Mouse (Mus musculus) left cerebral cortex, postnatal 4 days (tissue): ENCODE results near the gene Vmn1r219. TPM values are rescaled to one million over a fixed set of nuclear protein-coding genes. Genes with fewer than 3 reads are reported as not detected.
"Not testable (repeated sequence)": the region's sequence is repeated elsewhere in the genome, so short reads cannot be mapped to it uniquely, and the experiment has no call there.

Experiments used
- DNase-seq: peaks from one replicate; pipeline ENCODE4 v3.0.0-alpha.2; 2022
- intact Hi-C: fragments of 180-260 bp; cut with DNase I; formaldehyde crosslinking; loops from one replicate; pipeline ENCODE4 v1.15.1; 2025
- total RNA-seq, 2 experiments: library from RNA; stranded (reverse); gene quantifications; 2 replicates each; pipeline ENCODE4 v1.2.3; 2021

Gene Vmn1r219
- total RNA-seq = not detected

DNA sequence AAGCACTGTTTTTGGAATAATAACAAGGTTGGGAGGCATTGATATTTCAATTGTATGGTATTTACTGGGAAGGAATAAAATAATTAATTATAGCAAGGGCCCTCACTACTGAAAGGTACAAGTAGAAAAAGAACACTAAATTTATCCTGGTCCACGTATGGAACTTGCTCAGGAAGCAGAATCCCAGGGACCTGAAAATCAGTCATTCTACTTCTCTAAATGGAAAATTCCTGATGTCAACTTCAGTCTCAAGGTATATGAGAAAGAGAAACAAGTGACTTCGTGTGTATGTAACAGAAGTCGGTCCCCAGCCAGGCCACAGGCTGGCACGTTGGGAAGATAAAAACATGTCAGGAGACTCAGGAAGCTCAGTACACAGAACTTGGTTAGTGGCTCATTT is at the start of gene Vmn1r219:
Gene Vmn1r219 (plus strand): TSS at position 301 of the 400 bp plus-strand sequence.
- no peak for DNase-seq
- intact Hi-C loops = no loop called here

- DNase-seq, intact Hi-C loops: not testable (repeated sequence)
These were observed 41.0 kb upstream of the Vmn1r219 start, which contains the start of gene Vmn1r217 for GRCm38 (mm10) chr13:23118126-23118525. TSS of gene Vmn1r217 (minus strand) at chr13:23118226.

DNA sequence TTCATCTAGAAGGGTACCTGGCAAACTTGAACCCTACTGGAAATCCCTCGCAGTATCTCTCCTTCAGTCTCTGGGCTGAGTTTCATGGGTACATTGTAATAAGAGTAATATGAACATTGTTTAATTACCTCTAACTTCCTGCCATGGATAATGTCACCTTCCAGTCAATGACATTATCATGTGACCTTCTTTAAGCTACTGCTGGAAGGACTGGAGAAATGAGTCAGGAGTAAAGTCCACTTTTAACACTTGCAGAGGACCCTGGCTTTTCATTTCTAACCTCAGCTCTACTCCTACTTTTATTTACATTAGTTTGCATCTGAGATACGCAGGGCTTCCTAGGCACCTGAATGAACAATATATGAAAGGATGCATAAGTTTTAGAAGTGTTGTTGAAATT is 38.5 kb upstream of the Vmn1r219 start:
- intact Hi-C loops = no loop called here
- DNase-seq = no peak

DNA sequence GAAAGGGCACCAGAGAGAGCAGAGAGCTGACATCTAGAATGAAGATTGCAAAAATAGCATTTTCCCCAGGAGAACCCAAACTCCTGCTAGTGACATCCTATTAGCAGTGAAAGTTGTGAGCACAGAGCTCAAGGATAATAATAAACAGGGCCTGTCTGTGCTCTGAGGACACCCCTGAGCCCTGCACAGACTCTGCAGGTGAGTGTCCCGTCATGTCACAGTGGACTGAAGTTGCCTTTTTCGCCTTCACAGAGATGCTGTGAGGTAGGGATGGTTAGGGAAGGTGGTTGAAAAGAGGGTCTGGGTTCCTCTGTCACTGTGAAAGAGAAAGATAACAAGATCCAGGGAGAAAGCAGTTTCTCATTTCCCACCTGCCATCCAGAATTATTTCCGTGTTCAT is 26.0 kb upstream of the Vmn1r219 start, which contains the start of gene Vmn1r218:
Gene Vmn1r218 (plus strand): TSS at position 57 of the 400 bp plus-strand sequence.
- intact Hi-C loops = no loop called here
- no peak for DNase-seq

- no peak for DNase-seq
- intact Hi-C loops = no loop called here
These were observed 25.6 kb upstream of the Vmn1r219 start for GRCm38 (mm10) chr13:23133501-23133900.

DNA sequence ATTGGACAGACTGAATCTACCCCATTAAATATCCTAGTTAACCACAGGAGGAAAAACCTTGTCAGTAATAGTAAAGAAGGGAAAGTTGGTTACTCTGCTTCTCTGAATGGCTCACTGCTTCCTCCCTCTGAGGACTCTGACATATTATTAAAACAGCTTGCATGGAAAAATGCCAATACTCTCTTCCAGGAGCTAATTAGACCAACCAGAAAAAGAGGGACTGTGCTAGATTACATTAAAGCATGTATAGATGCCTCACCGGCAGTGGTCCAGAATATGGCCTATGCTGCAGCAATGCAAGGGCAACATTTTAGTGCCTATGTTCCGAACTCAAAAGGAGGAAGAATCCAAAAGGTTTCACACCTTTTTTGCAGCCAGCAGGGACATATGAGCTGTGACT is 20.2 kb upstream of the Vmn1r219 start:
- DNase-seq = no peak
- intact Hi-C loops = no loop called here

- DNase-seq = peak; percentile 13
- intact Hi-C loops = no loop called here
These were observed 1.3 kb upstream of the Vmn1r219 start for GRCm38 (mm10) chr13:23157848-23158247.

GRCm38 (mm10) chr13:23166471-23166870 is 7.4 kb downstream of the Vmn1r219 start:
- intact Hi-C loops, DNase-seq: not testable (repeated sequence)

DNA sequence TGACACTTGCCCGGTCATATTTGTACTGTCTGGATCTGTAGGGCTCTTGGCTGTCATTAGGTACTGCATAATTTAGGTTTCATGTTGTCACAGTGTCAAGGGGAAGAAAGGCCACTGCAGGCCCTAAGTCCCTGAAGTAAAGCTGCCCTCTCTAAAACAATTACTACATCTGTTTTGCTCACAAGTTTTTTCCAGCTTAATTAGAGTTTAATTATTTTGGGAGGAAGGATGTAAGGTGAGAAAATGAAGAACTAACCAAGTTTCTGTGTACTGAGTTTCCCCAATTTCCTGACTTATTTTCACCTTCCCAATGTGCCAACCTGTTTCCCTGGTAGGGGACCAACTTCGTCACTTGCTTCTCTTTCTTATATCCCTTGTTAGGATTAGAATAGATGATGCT is 28.8 kb downstream of the Vmn1r219 start, which contains the start of gene Vmn1r220:
Gene Vmn1r220 (minus strand): TSS at position 101 of the 400 bp plus-strand sequence.
- DNase-seq = no peak
- intact Hi-C loops = no loop called here

DNA sequence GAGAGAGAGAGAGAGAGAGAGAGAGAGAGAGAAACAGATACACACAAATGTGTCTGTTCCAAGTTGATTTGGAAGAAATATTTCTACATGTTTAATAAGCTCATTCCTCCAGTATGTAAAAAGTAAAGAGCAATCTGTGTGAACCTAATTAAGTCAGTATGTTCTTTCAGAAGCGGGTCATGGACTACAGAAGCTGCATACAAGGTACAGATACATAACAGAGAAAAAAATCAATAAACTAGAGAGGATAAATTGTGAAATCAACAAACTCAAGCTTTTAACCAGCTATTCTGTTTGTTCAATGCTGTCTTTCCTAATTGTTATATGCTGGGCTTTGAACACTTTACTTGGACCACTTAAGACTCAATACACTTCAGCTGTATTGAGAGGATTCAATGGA is 44.8 kb downstream of the Vmn1r219 start:
- intact Hi-C loops, DNase-seq: not testable (repeated sequence)

GRCm38 (mm10) chr13:23213827-23214226 is 54.7 kb downstream of the Vmn1r219 start, which contains the start of gene Vmn1r221:
TSS of gene Vmn1r221 (plus strand) at chr13:23214127.
- DNase-seq, intact Hi-C loops: not testable (repeated sequence)

Other genes starting within 250 kb of the Vmn1r219 start
- gene Vmn1r213, start 151.7 kb upstream of the Vmn1r219 start, total RNA-seq = not detected
- not detected for gene Vmn1r214, start 128.9 kb upstream of the Vmn1r219 start, total RNA-seq
- gene Vmn1r215, start 91.3 kb upstream of the Vmn1r219 start, total RNA-seq = not detected
- gene Vmn1r217, start 41.1 kb upstream of the Vmn1r219 start, total RNA-seq = not detected
- gene Vmn1r218, start 26.2 kb upstream of the Vmn1r219 start, total RNA-seq = not detected
- not detected for gene Vmn1r220, start 28.7 kb downstream of the Vmn1r219 start, total RNA-seq
- gene Vmn1r221, start 54.8 kb downstream of the Vmn1r219 start, total RNA-seq = not detected
- not detected for gene Vmn1r222, start 76.6 kb downstream of the Vmn1r219 start, total RNA-seq
- gene Vmn1r223, start 87.8 kb downstream of the Vmn1r219 start, total RNA-seq = not detected
- gene Zfp322a, start 209.9 kb downstream of the Vmn1r219 start, total RNA-seq = 10 to 100 TPM; 42.6 to 49.5 TPM